Mouse (Mus musculus) liver (tissue): ENCODE measurements around the gene Zfp697.
"Not testable (repeated sequence)": the region's sequence is repeated elsewhere in the genome, so short reads cannot be mapped to it uniquely, and the experiment has no call there.

Experiments
- DNase-seq: peaks from one replicate; pipeline ENCODE4 v3.0.0-alpha.2; 2020; ENCODE audit warnings: mixed read lengths

Zfp697 gene

DNA sequence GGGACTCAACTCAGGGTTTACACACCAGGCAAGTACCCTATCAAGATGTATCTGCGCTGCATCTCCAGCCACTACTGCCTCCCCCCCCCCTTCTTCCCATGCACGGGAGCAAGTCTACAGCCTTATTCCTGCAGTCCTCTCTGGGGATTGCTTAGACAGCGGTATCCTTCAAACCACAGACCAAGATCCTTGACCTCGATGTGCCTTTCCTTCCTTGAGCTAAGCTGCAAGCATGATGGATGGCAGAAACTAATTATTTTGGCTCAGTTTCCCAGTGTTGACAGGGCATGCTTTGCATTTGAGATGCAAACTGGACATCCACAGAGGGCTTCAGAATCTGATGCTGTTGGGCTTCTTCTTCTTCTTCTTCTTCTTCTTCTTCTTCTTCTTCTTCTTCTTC is 40.7 kb downstream of the Zfp697 start:
- no peak for DNase-seq

DNA sequence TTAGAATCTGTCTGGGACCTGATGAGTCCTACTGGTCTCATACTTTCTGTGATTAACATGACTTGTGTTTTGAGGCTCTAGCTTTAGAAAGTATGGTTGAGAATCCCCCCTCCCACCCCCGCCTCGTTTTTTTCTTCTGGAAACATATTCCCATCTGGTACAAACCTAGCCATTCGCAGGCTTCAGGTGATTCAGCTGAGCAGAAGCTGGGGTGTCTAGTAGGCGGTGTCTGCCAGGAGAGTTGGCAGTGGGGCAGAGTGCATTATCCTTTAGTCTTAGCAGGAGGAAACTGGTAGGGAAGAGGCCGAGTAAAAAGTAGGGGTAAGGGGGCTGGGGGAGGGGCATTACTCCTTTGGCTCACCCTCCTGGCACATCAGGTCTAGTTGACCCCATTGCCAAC is 44.5 kb downstream of the Zfp697 start:
- DNase-seq = no peak

GRCm38 (mm10) chr3:98427260-98427599 is 45.0 kb downstream of the Zfp697 start:
- DNase-seq = no peak

DNA sequence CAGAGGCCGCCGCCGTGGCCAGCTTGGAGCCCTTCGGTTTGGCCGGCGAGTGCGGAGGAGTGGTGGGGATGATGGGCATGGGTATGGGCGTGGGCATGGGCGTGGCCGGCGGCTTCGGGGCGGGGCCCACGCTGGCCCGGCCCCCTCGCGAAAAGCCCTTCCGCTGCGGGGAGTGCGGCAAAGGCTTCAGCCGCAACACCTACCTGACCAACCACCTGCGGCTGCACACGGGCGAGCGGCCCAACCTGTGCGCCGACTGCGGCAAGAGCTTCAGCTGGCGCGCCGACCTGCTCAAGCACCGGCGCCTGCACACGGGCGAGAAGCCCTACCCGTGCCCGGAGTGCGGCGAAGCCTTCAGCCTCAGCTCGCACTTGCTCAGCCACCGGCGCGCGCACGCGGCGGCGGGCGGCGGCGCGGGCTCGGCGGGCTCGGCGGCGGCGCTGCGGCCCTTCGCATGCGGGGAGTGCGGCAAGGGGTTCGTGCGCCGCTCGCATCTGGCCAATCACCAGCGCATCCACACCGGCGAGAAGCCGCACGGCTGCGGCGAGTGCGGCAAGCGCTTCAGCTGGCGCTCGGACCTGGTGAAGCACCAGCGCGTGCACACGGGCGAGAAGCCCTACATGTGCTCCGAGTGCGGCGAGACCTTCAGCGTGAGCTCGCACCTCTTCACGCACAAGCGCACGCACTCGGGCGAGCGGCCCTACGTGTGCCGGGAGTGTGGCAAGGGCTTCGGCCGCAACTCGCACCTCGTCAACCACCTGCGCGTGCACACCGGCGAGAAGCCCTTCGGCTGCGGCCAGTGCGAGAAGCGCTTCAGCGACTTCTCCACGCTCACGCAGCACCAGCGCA is 45.6 kb downstream of the Zfp697 start:
- peak; percentile 75 for DNase-seq

DNA sequence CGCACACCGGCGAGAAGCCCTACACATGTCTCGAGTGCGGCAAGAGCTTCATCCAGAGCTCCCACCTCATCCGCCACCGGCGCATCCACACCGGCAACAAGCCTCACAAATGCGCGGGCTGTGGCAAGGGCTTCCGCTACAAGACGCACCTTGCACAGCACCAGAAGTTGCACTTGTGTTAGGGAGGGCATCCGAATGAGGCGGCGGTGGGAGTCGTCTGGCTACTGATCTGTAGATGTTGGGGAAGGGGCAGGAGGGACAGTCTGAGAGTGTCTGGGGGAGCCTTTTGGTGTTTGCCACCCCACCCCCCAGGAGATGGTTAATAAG is 46.2 kb downstream of the Zfp697 start:
- no peak for DNase-seq

- DNase-seq = no peak
Measured at GRCm38 (mm10) chr3:98428928-98429525, 46.8 kb downstream of the Zfp697 start.

DNA sequence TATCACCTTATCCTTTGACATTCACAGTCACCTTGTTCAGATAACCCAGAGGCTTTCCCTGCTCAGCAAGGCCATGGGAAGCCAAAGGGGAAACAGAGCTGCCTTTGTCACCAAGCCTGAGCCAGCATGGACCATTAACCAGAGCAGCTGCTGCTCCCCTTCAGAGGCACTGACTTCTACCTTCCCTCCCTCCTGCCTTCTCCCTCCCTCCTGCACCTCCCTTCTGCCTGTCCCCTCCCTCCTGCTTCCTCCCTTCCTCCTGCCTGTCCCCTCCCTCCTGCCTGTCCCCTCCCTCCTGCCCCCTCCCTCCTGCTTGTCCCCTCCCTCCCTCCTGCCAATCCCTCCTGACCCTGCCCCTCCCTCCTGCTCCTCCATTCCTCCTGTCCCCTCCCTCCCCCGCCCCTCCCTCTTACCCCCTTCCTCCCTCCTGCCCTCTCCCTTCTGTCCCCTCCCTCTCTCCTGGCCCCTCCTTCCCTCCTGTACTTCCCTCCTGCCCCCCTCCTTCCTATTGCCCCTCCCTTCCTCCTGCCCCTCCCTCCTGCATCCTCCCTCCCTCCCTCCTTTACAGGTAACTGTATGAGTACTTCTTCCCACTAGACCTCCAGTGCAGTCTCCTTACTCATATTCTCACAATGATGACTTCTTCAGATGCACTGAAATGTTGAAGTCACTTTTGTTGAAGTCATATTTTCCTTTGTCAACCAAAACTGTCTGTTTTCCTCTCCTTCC is 52.0 kb downstream of the Zfp697 start:
- peak; percentile 20 for DNase-seq

GRCm38 (mm10) chr3:98435030-98435429 is 52.8 kb downstream of the Zfp697 start:
- DNase-seq = no peak

DNA sequence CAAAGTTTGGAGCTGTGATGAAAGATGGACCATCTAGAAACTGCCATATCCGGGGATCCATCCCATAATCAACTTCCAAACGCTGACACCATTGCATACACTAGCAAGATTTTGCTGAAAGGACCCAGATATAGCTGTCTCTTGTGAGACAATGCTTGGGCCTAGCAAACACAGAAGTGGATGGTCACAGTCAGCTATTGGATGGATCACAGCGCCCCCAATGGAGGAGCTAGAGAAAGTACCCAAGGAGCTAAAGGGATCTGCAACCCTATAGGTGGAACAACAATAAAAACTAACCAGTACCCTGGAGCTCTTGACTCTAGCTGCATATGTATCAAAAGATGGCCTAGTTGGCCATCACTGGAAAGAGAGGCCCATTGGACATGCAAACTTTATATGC is 60.0 kb downstream of the Zfp697 start:
- not testable (repeated sequence) for DNase-seq

DNA sequence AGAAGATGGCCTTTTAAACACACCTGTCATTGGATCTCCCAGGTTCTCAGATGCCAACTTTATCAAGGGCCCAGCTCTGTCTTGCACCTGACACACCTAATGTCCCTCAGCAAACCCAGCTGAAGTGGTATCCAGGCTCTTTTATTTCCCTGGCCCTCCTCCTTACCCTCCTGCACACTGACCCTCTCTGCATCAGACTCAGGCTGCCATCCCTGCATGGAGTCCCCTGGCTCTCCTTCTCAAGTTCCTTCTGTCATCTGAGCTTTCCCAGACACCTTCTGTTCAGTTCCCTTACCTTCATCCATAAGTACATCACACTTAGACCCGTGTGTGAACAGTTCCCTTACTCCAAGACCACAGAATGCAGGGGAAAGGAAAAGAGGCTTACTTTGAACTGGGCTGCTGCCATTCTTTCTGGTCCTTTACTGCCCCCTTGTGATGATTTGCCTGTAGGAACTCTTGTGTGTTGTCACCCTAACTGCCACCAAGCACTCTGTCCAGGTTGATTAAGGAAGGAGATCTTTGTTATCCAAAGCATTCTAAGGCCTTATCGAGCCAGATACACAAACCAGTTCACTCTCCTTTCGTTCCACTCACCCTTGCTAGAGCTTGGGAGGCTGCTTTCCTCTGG is 61.0 kb downstream of the Zfp697 start:
- not testable (repeated sequence) for DNase-seq

- DNase-seq = not testable (repeated sequence)
Measured at GRCm38 (mm10) chr3:98443924-98444323, 61.7 kb downstream of the Zfp697 start.

- DNase-seq = not testable (repeated sequence)
Measured at GRCm38 (mm10) chr3:98453786-98454185, 71.5 kb downstream of the Zfp697 start.

- DNase-seq = not testable (repeated sequence)
Measured at GRCm38 (mm10) chr3:98457026-98457425, 74.8 kb downstream of the Zfp697 start, which contains the start of gene Gm4450. Gene Gm4450, minus strand, starts transcription at chr3:98457126.

DNA sequence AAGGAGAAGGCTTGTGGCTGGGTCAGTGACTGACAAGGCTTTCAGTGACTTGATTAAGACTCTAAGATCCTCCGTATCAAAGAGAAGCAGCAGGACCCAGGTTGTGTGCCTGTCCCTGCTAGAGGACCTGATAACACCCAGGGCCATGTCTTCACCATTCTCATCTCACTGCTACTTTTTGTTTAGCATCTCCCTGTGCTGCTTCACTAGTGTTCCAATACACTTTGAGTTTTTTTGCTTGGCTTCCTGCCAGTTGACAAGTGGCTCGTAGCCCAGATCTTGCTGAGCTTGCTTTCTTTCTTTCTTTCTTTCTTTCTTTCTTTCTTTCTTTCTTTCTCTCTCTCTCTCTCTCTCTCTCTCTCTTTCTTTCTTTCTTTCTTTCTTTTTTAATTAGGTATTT is 87.1 kb downstream of the Zfp697 start:
- DNase-seq = not testable (repeated sequence)

- not testable (repeated sequence) for DNase-seq
Measured at GRCm38 (mm10) chr3:98471057-98471456, 88.8 kb downstream of the Zfp697 start.

- not testable (repeated sequence) for DNase-seq
Measured at GRCm38 (mm10) chr3:98471499-98471898, 89.2 kb downstream of the Zfp697 start.

DNA sequence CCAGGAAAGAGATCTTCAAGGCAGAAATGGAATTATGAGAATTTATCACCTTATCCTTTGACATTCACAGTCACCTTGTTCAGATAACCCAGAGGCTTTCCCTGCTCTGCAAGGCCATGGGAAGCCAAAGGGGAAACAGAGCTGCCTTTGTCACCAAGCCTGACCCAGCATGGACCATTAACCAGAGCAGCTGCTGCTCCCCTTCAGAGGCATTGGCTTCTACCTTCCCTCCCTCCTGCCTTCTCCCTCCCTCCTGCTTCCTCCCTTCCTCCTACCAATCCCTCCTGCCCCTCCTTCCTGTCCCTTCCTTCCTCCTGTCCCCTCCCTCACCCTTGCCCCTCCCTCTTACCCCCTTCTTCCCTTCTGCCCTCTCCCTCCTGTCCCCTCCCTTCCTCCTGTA is 111.9 kb downstream of the Zfp697 start:
- DNase-seq = not testable (repeated sequence)

- DNase-seq = not testable (repeated sequence)
Measured at GRCm38 (mm10) chr3:98495055-98495454, 112.8 kb downstream of the Zfp697 start.

- DNase-seq = not testable (repeated sequence)
Measured at GRCm38 (mm10) chr3:98496762-98497161, 114.5 kb downstream of the Zfp697 start.

DNA sequence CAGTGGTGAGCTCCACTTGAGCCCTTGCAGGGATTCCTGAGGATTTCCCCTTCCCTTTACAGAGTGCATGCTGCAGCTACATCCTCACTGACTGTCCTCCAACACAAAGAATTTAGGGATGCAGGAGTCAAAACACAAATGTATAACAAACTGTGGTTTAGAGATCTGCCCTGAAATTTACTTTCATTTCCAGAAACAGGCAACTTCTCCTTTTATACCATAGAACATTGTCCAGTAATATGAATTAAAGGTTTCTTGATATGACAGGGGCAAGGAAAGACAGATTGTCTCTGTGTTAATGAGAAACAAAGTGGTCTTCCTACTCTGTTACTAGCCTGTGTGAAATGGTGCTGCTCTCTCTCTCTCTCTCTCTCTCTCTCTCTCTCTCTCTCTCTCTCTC is 115.1 kb downstream of the Zfp697 start:
- not testable (repeated sequence) for DNase-seq

- DNase-seq = not testable (repeated sequence)
Measured at GRCm38 (mm10) chr3:98507229-98507628, 125.0 kb downstream of the Zfp697 start.

- not testable (repeated sequence) for DNase-seq
Measured at GRCm38 (mm10) chr3:98510414-98510813, 128.2 kb downstream of the Zfp697 start, which contains the start of gene Hsd3b4. Gene Hsd3b4, minus strand, starts transcription at chr3:98510514.

DNA sequence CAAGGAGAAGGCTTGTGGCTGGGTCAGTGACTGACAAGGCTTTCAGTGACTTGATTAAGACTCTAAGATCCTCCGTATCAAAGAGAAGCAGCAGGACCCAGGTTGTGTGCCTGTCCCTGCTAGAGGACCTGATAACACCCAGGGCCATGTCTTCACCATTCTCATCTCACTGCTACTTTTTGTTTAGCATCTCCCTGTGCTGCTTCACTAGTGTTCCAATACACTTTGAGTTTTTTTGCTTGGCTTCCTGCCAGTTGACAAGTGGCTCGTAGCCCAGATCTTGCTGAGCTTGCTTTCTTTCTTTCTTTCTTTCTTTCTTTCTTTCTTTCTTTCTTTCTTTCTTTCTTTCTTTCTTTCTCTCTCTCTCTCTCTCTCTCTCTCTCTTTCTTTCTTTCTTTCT is 140.5 kb downstream of the Zfp697 start:
- DNase-seq = not testable (repeated sequence)
